In genomic region chr3:30269253-30269652, GRCm38 (mm10) we compare ENCODE assay signal across 16 mouse cellular contexts.
DNase-seq lines count a peak whose midpoint lies in the region; ATAC-seq and TF ChIP-seq lines count a peak whose summit lies in the region.
"Had no signal": no experiment of that assay in that cellular context is flagged by ENCODE, and none has a peak within 500 bp of the region (broad histone marks: within the 10 kb centered on the region; RNA-seq: fewer than 3 reads in every experiment).

No protein-coding gene starts in this region.

- H3K9ac ChIP-seq in heart, adult 2 months (ENCODE audit: low read depth, low read length), result no peak overlapping the region
- no peak overlapping the region for H3K9ac ChIP-seq in liver, adult 2 months (ENCODE audit: low read depth, low read length)
- no peak overlapping the region for H3K9ac ChIP-seq in liver, embryonic 11.5 days (ENCODE audit: low read depth, low read length)
- H3K9ac ChIP-seq in MEL (ENCODE audit: control insufficient read depth, low read depth, low read length, poor library complexity, severe bottlenecking), result no peak overlapping the region
- H3K9ac ChIP-seq: forebrain, embryonic 13.5 days; neural tube, embryonic 12.5 days had no signal

- TF ChIP-seq POLR2A in heart, adult 2 months (IDR thresholded peaks at IDR 0.05; ENCODE audit: insufficient read depth, low read depth, low read length), result no peak
- TF ChIP-seq POLR2A in liver, adult 2 months (IDR thresholded peaks at IDR 0.05; ENCODE audit: extremely low read depth, insufficient read depth, low read length), result no peak
- no peak for TF ChIP-seq POLR2A in MEL (IDR thresholded peaks at IDR 0.05; ENCODE audit: control insufficient read depth in 1 of 2, insufficient read depth in 1 of 2, low read depth in 1 of 2, low read length in 2 of 2, poor library complexity in 1 of 2)

- H3K36me3 ChIP-seq in heart, adult 2 months (ENCODE audit: control insufficient read depth, insufficient read depth, low read length), result no peaks in the 10 kb centered on the region
- H3K36me3 ChIP-seq in liver, adult 2 months (ENCODE audit: control insufficient read depth, insufficient read depth, low read length), result no peaks in the 10 kb centered on the region
- no peaks in the 10 kb centered on the region for H3K36me3 ChIP-seq in liver, embryonic 11.5 days (ENCODE audit: control insufficient read depth, insufficient read depth, low read length)
- H3K36me3 ChIP-seq in MEL (ENCODE audit: control insufficient read depth in 1 of 2, insufficient read depth in 2 of 2, low read length in 2 of 2), result no peaks in the 10 kb centered on the region
- H3K36me3 ChIP-seq: G1E; neural tube, embryonic 12.5 days had no signal

- TF ChIP-seq RAD21 in MEL (IDR thresholded peaks at IDR 0.05; ENCODE audit: low read depth, low read length), result no peak

- peak; percentile 41 for TF ChIP-seq CTCF in heart, adult 2 months (IDR thresholded peaks at IDR 0.05)
- peak; percentile 8; the same call in 1 of the 2 replicates for TF ChIP-seq CTCF in liver, adult 2 months (IDR thresholded peaks at IDR 0.05; ENCODE audit: low read depth, low read length)
- TF ChIP-seq CTCF in MEL (IDR thresholded peaks at IDR 0.05 in 2 of 3, conservative IDR thresholded peaks at IDR 0.05 in 1 of 3; ENCODE audit: control insufficient read depth in 1 of 3, insufficient read depth in 1 of 3, low read depth in 2 of 3, low read length in 3 of 3, poor library complexity in 1 of 3, severe bottlenecking in 1 of 3), result peak in 1 of 3 experiments; percentile 12; a peak in 1 of 6 replicates

- no peak for TF ChIP-seq EP300 in heart, adult 2 months (IDR thresholded peaks at IDR 0.05; ENCODE audit: insufficient read depth, low read depth, low read length)
- no peak for TF ChIP-seq EP300 in MEL (IDR thresholded peaks at IDR 0.05; ENCODE audit: low read depth in 1 of 2, low read length in 2 of 2)

- 73% methylated on average over 3 of the region's 3 CpGs for WGBS in heart, adult 2 months
- 78% methylated on average over 3 of the region's 3 CpGs for WGBS in liver, adult 2 months
- 61% methylated on average over 3 of the region's 3 CpGs for WGBS in liver, embryonic 11.5 days

- no peaks in the 10 kb centered on the region for H3K27me3 ChIP-seq in heart, adult 2 months (ENCODE audit: control insufficient read depth, insufficient read depth, low read length)
- no peaks in the 10 kb centered on the region for H3K27me3 ChIP-seq in liver, adult 2 months (ENCODE audit: control insufficient read depth, insufficient read depth, low read length)
- no peaks in the 10 kb centered on the region for H3K27me3 ChIP-seq in liver, embryonic 11.5 days (replicated peaks; ENCODE audit: control insufficient read depth, insufficient read depth, low read length)
- no peaks in the 10 kb centered on the region for H3K27me3 ChIP-seq in MEL (ENCODE audit: control insufficient read depth in 1 of 2, insufficient read depth in 2 of 2, low read length in 2 of 2)
- H3K27me3 ChIP-seq: forebrain, embryonic 13.5 days; neural tube, embryonic 12.5 days had no signal

- no peak overlapping the region for H3K27ac ChIP-seq in heart, adult 2 months
- no peak overlapping the region for H3K27ac ChIP-seq in liver, adult 2 months (replicated peaks; ENCODE audit: insufficient read depth, low read depth, low read length)
- no peak overlapping the region for H3K27ac ChIP-seq in liver, embryonic 11.5 days (ENCODE audit: low read depth, low read length)
- H3K27ac ChIP-seq in MEL (ENCODE audit: control insufficient read depth, low read depth, low read length), result no peak overlapping the region
- H3K27ac ChIP-seq: forebrain, embryonic 13.5 days; neural tube, embryonic 12.5 days had no signal

- ATAC-seq in liver, embryonic 11.5 days (replicated peaks; ENCODE audit: low FRiP score), result no peak
- ATAC-seq: forebrain, embryonic 13.5 days had no signal

- H3K9me3 ChIP-seq in liver, embryonic 11.5 days (ENCODE audit: control insufficient read depth, low read length), result no peaks in the 10 kb centered on the region
- H3K9me3 ChIP-seq in MEL (replicated peaks; ENCODE audit: insufficient read depth, low read length), result no peaks in the 10 kb centered on the region
- H3K9me3 ChIP-seq: forebrain, embryonic 13.5 days; G1E; neural tube, embryonic 12.5 days had no signal

- H3K79me2 ChIP-seq in heart, adult 2 months (replicated peaks; ENCODE audit: control insufficient read depth, insufficient read depth, low read length), result no peaks in the 10 kb centered on the region
- no peaks in the 10 kb centered on the region for H3K79me2 ChIP-seq in liver, adult 2 months (ENCODE audit: control insufficient read depth, insufficient read depth, low read length)
- H3K79me2 ChIP-seq in MEL (ENCODE audit: control insufficient read depth, insufficient read depth, low read length, poor library complexity), result no peaks in the 10 kb centered on the region

- H3K4me2 ChIP-seq in liver, embryonic 11.5 days, result no peak overlapping the region
- H3K4me2 ChIP-seq: forebrain, embryonic 13.5 days; neural tube, embryonic 12.5 days had no signal

- intact Hi-C loops in heart, adult 2 months (cut with DNase I), result no loop called here

- no peak overlapping the region for H3K4me3 ChIP-seq in heart, adult 2 months
- no peak overlapping the region for H3K4me3 ChIP-seq in liver, adult 2 months (ENCODE audit: insufficient read depth, low read depth, low read length)
- no peak overlapping the region for H3K4me3 ChIP-seq in liver, embryonic 11.5 days (ENCODE audit: low read depth, low read length)
- H3K4me3 ChIP-seq in MEL (ENCODE audit: control insufficient read depth in 1 of 2, insufficient read depth in 1 of 2, low read depth in 2 of 2, low read length in 2 of 2), result no peak overlapping the region
- H3K4me3 ChIP-seq: forebrain, embryonic 13.5 days; neural tube, embryonic 12.5 days had no signal

- DNase-seq in heart, adult 2 months, result no peak
- no peak for DNase-seq in heart, adult 18-20 months
- no peak for DNase-seq in liver, adult 2 months (ENCODE audit: extremely low read depth, low read depth, low spot score)
- no peak for DNase-seq in liver, embryonic 11.5 days (ENCODE audit: low spot score)
- DNase-seq in 416B (ENCODE audit: low read depth) (peak; percentile 26), MEL (ENCODE audit: low read depth, low spot score) (no peak)
- no peak for DNase-seq in right cerebral cortex, adult 2 months (ENCODE audit: low spot score in 2 of 2)
- no peak for DNase-seq in spleen, postnatal 10 days (ENCODE audit: low spot score in 2 of 2)
- DNase-seq: adrenal gland, adult 8-10 months; cerebellum, adult 11-12 months; cerebellum, postnatal 36 days; lung, postnatal 36 days; right cerebral cortex, postnatal 25 days had no signal

- no peaks in the 10 kb centered on the region for H3K4me1 ChIP-seq in heart, adult 2 months (ENCODE audit: control insufficient read depth, insufficient read depth, low read length)
- peaks cover 5% of the 10 kb centered on the region; the same call in 1 of the 2 replicates for H3K4me1 ChIP-seq in liver, adult 2 months (ENCODE audit: control insufficient read depth, insufficient read depth, low read length)
- no peaks in the 10 kb centered on the region for H3K4me1 ChIP-seq in liver, embryonic 11.5 days (replicated peaks; ENCODE audit: control insufficient read depth, insufficient read depth, low read length)
- H3K4me1 ChIP-seq in MEL (ENCODE audit: control insufficient read depth in 1 of 2, insufficient read depth in 2 of 2, low read length in 2 of 2), result no peaks in the 10 kb centered on the region
- H3K4me1 ChIP-seq: forebrain, embryonic 13.5 days; neural tube, embryonic 12.5 days had no signal

TF ChIP-seq in MEL, 35 proteins besides CTCF, POLR2A, EP300 and RAD21:
- TF ChIP-seq MYB (IDR thresholded peaks at IDR 0.05; ENCODE audit: low read depth, low read length) (no peak), CHD1 (IDR thresholded peaks at IDR 0.05; ENCODE audit: low read depth, low read length) (no peak), GATA1 (IDR thresholded peaks at IDR 0.05; ENCODE audit: low read depth, low read length) (no peak), RCOR1 (IDR thresholded peaks at IDR 0.05; ENCODE audit: low read depth, low read length) (no peak), SMC3 (IDR thresholded peaks at IDR 0.05; ENCODE audit: low read depth, low read length) (0 out of 2 replicates have a peak, but pooled peaks have one; percentile 17), GABPA (IDR thresholded peaks at IDR 0.05; ENCODE audit: low read depth, low read length) (no peak)
TF ChIP-seq in MEL: peak in this region for 1.
